Mouse (Mus musculus) embryonic fibroblast, embryonic 13.5 days (primary cell): ENCODE results near the gene Rerg.

Experiments used
- CTCF ChIP-seq: IDR thresholded peaks from 2 replicates; pipeline ENCODE4 v1.5.1; 2011; ENCODE audit warnings: mild to moderate bottlenecking, control low read depth, low read length, moderate library complexity, borderline replicate concordance; ENCODE audit not compliant: insufficient read depth
- POLR2A ChIP-seq: IDR thresholded peaks from 2 replicates; pipeline ENCODE4 v1.6.1; 2011; ENCODE audit warnings: low read depth, mild to moderate bottlenecking, control low read depth, low read length, moderate library complexity

- TF ChIP-seq CTCF (no peak), POLR2A (no peak)
These were observed 68.2 kb downstream of the Rerg start for GRCm38 (mm10) chr6:137101886-137102661.
